Mouse (Mus musculus) heart, adult 8-10 months (tissue): Measurements from ENCODE around the gene Dnajb14. TPM values are rescaled to one million over a fixed set of nuclear protein-coding genes. Genes with fewer than 3 reads are reported as not detected.
"Not testable (repeated sequence)": the region's sequence is repeated elsewhere in the genome, so short reads cannot be mapped to it uniquely, and the experiment has no call there.

Source experiments
- DNase-seq: peaks from one replicate; pipeline ENCODE4 v3.0.0; 2022; ENCODE audit warnings: low spot score
- total RNA-seq, 4 experiments: library from RNA; stranded (reverse); gene quantifications; 2 replicates each; pipeline ENCODE4 v1.2.4; 2022

Dnajb14 gene
- total RNA-seq, 4 experiments from 2014 or later = 8.4 to 13.3 (median 10.8) TPM

GRCm38 (mm10) chr3:137917694-137918171 lies 50.3 kb downstream of the Dnajb14 start:
- DNase-seq = no peak

DNA sequence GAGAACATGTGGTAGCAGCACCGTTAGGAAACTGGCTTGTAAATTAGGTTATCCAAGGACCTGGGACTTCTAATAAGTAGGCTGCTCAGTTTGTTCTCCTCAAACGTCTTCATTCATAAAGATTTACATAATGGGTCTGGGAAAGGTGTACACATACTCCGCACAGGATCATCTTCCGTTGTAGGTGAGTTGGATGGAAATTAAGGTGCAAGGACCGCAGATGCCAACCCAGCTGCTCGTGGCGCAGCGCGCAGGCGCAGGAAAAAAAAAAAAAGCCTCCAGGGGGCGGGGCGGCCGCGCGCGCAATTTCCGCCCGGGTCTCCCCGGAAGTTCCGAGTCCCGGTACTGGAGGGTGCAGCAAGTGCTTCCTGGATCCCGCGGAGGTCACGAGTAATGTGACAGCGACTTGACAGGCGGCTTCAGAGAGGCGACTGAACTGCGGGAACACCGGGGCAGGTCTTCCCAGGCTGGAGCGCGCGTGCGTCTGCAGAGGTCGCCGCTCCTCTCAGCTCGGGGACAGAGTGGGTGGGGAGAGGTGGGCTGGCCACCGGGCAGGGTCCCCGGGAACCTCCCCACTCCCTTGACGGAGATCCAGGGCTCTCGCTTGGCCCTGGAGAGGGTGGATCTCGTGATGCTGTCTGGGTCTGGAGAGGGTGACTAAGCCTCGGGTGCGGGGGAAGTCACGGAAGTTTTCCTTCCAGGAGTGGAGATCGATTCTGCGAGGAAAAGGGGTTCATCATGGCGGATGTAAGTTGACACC lies 50.9 kb downstream of the Dnajb14 start, which contains the start of gene Lamtor3:
TSS of gene Lamtor3 (plus strand) at position 335 of the 760 bp plus-strand sequence.
- DNase-seq = peak; percentile 82

DNA sequence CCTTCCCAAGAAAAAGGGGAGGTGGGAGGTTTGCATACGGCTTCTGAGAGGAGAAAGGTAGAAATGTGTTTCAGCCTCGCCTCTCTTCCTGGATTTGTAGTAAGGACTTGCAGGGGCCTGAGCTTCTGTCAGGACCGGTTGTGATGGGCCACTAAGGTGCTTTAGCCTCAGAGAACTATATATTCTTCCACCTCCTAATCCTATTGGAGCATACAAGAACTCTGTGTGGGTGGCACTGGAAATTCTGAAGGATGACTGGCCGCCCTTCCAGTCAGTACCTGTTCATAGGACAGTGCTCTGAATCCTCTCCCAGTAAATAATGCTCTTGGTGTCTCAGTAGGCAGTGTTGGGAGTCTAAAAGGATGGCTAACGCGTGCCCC lies 51.4 kb downstream of the Dnajb14 start:
- no peak for DNase-seq

DNA sequence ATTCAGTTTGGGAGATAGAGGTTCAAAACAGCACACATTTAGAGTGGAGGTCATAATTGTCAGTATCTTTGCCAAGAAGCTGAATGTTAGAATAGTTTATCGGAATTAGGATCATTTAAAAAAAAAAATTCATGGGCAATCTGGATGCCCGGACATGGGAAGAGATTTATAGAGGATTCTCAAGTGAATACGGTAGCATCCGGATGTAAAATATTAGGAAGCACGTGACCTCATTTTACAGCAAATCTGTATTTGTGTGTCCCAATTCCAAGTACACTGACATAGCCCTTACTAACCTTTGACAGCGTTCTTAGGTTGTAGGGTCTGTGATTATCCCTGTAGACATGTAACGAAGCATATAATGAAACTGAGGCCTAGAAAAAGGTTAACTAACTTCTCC lies 51.9 kb downstream of the Dnajb14 start:
- no peak for DNase-seq

GRCm38 (mm10) chr3:137920594-137920993 lies 53.1 kb downstream of the Dnajb14 start:
- DNase-seq = no peak

DNA sequence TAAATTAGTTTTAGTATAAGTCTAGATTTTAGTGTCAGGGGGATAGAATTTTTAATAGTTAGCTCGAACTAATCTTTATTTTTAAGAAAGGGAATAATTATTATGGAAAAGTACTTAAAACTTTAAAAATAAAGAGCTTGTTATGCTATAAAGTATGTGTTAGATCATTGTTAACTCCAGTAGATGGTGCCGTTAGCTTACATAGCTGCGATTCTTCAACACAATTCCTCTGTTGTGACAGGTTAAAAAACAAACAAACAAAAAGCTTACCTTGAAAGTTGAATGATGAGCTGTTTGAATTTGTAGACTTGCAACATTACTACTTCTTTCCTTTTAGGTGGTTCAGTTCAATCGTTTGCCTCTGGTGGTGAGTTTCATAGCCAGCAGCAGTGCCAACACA lies 59.5 kb downstream of the Dnajb14 start:
- DNase-seq = no peak

GRCm38 (mm10) chr3:137929940-137930339 lies 62.5 kb downstream of the Dnajb14 start:
- no peak for DNase-seq

GRCm38 (mm10) chr3:137932748-137933147 lies 65.3 kb downstream of the Dnajb14 start:
- DNase-seq = no peak

DNA sequence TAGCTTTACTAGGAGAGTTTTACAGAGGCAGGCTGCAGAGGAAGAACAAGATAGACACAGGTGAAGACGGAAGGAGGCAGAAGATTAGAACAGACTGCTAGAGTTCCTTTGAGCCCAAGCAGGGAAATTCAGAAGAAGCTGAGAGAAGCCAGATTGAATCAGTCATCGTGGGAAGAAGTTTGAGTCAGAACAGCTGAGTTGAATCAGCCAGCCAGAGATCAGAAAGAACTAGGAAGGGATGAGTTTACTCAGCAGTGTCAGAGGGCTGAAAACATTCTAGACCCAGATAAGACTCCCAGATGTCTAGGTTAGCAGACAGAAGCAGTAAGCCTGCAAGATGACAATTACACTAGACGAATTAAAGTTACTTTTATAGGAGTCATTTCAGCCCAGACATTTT lies 66.5 kb downstream of the Dnajb14 start:
- DNase-seq = no peak

DNA sequence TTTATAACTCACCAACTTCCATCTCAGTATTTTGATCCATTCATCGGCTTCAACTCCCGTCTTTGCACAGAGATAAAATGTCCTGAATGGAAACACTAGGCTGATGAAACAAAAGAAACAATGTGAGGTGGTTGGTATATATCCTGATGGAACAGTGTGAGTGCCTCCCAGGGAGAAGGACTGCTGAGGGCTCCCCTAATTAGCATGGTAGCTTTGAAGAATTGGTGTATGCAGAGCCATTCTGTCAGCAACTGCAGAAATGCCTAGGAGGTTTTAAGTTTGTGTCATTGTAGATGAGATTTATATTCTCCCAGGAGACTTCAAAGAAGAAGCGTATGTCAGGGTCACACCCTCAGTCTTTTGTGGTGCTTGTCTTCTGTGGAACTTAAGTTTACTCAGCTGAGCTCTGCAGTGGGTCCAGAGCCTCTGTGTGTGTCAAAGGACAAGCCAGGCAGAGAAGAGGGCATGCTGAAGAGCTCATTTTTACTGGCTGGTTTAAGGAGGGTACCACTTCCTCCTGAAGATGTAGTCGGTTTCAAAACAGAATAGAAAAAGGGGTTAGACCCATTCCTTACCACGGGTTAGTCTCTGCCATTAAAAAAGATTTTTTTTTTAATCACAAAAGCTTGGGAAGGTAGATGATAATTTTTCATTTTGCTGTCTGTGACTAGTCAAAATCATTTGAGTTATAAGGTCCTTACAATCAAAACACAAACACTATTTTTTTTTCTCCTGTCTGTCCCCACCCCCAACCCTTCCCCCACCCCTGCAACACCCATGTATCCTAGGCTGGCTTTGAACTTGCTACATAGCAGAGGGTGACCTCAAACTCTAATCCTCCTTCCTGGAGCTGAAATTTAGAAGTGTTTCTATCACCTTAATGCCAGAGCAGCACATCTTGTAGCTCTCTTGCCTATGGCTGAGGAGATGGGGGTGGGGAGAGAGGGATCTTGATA lies 68.4 kb downstream of the Dnajb14 start:
- DNase-seq = no peak

- DNase-seq = no peak
Observed at GRCm38 (mm10) chr3:137936541-137936940, 69.1 kb downstream of the Dnajb14 start.

DNA sequence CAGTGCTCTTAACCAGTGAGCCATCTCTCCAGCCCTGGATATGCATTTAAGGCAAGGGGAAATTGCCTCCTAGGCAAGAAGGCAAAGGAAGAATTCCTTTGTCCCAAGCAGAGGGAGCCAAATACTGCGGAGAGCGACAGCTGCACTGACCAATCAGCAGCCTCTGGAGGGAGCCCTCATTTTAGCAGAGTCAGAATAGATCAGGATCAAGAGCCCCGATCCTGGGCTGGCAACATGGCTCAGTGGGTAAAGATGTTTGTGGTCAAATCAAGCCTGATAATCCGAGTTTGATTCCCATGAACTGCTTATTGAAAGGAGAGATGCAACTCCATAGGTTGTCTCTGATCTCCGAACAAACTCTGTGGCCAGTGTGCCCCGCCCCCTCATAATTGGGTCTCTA lies 71.1 kb downstream of the Dnajb14 start:
- no peak for DNase-seq

- peak; percentile 72 for DNase-seq
Observed at GRCm38 (mm10) chr3:137940757-137941156, 73.3 kb downstream of the Dnajb14 start.

GRCm38 (mm10) chr3:137941555-137941954 lies 74.1 kb downstream of the Dnajb14 start:
- DNase-seq = no peak

DNA sequence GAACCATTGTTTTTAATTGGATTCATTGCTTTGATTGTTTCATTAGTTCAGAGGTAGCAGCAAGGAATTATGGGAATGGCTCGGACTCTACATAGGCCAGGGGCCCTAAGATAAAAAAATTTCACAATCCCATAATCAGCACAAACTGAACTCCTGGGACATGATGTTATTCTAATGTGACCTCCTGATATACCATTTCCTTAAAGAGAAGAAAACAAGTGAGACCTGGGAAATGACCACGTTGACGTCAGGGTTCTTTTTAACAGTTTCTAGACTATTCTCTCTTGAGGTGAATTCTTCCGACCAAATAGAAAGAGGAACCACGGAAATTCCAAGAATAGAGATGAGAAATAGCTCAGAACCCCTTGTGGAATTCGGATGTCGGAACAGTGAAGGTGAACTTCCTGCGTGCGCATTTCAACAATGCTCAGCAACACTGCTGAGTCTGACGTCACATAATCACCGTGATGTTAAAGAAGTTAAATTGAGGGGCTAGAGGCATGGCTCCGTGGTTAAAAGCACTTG lies 74.7 kb downstream of the Dnajb14 start:
- no peak for DNase-seq

- no peak for DNase-seq
Observed at GRCm38 (mm10) chr3:137943737-137944154, 76.3 kb downstream of the Dnajb14 start.

DNA sequence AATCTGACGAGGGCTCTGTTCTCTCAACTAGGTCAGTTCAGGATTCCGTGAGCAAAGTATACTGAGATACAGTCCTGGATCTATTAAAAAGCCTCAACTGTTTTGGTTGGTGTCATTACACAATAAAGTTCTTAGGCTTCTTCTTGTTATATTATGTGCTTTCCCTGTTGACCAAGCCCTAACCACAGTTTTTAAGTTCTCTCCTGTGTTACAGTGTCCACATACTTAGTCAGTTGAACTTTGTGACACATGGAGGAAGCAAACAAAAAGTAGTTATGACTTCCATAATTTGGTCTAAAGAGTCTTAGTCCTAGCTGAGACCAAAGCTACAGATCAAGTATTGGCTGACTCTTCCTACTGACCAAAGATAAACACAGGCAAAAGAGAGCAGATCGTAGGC lies 79.4 kb downstream of the Dnajb14 start:
- DNase-seq = no peak

- DNase-seq = no peak
Observed at GRCm38 (mm10) chr3:137947525-137947924, 80.0 kb downstream of the Dnajb14 start.

DNA sequence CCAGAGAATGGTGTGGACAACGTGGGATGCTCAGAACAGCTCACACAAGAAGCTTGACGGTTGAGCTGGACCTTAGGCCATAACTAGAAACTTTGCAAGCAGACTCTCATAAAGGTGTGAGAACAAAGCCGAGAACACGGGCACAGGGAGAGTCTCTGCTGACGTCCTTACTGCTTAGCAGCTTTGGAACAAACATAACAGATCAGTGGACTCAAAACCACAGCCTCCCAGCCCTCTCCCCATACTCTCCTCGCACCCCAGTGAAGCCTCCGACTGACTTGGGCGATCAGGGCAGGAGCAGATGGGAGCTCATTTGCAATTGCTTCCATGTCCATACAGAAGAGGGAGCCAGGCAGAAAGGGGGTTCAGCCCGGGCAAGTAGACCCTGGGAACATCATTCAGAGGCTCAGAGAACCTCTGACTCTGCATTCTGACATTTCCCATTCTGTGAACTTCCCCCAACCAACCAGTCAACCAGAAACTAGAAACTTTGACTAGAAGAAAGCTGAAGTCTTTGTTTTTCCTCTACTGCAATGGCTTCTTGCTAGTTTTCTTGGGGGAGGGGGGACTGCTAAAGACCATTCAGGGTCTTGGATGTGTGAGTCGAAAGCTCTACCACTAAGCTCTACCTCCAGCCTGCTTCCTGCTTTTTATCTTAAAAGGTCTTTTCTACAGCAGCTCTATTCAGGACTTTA lies 82.9 kb downstream of the Dnajb14 start:
- DNase-seq = no peak

DNA sequence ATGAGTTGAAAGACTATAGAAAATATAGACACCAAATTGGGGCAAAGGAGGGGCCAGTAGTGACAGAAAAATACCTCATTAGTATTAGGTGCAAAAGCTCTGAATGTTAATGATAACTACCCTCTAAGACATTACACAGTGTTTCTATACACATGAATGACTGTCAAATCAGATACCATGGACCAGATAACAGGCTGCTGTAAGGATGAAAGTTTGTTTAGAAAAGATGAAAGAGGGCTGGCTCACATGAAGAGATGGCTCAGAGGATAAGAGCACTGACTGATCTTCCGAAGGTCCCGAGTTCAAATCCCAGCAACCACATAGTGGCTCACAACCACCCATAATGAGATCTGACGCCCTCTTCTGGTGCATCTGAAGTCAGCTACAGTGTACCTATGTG lies 83.8 kb downstream of the Dnajb14 start:
- not testable (repeated sequence) for DNase-seq

GRCm38 (mm10) chr3:137951819-137952218 lies 84.3 kb downstream of the Dnajb14 start:
- no peak for DNase-seq
